Mouse (Mus musculus) monocyte, adult 2 months (primary cell): ENCODE measurements around the gene Nono.
A peak's percentile ranks its signal among the peaks of the same experiment; 100 is the strongest.

ENCODE experiments used
- DNase-seq, 2 experiments: peaks; one replicate each; pipeline ENCODE4 v3.0.0; 2022; ENCODE audit warnings: low spot score in 2 of 2, low read depth in 1 of 2

Gene Nono

GRCm38 (mm10) chrX:101429142-101429949 is at the start of gene Nono:
TSS of gene Nono (plus strand) at chrX:101429318.
- DNase-seq = peak; percentile 35 to 59

GRCm38 (mm10) chrX:101379744-101380143 is 49.4 kb upstream of the Nono start:
- no peak for DNase-seq

GRCm38 (mm10) chrX:101383455-101383854 is 45.7 kb upstream of the Nono start:
- DNase-seq = no peak

- no peak for DNase-seq
Observed at GRCm38 (mm10) chrX:101384439-101385137, 44.5 kb upstream of the Nono start.

GRCm38 (mm10) chrX:101386222-101386621 is 42.9 kb upstream of the Nono start:
- no peak for DNase-seq

- DNase-seq = no peak
Observed at GRCm38 (mm10) chrX:101388866-101389537, 40.1 kb upstream of the Nono start.

DNA sequence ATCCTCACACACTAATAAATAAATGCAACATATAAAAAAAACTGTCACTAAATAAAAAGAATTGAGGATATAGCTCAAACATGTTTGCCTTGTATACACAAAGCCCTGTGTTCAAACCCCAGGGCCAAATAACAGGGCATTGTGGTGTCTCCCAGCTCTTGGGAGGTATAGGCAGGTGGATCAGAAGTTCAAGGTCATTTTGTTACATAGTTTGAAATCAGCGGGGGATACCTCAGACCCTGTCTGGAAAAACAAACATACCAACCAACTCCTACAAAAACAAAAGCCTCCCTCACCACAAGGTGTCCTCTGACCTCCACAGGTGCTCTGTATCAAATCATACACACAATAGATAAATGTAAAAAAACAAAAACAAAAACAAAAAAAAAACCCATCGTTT is 34.8 kb upstream of the Nono start:
- no peak for DNase-seq

- no peak for DNase-seq
Observed at GRCm38 (mm10) chrX:101396459-101396858, 32.7 kb upstream of the Nono start.

DNA sequence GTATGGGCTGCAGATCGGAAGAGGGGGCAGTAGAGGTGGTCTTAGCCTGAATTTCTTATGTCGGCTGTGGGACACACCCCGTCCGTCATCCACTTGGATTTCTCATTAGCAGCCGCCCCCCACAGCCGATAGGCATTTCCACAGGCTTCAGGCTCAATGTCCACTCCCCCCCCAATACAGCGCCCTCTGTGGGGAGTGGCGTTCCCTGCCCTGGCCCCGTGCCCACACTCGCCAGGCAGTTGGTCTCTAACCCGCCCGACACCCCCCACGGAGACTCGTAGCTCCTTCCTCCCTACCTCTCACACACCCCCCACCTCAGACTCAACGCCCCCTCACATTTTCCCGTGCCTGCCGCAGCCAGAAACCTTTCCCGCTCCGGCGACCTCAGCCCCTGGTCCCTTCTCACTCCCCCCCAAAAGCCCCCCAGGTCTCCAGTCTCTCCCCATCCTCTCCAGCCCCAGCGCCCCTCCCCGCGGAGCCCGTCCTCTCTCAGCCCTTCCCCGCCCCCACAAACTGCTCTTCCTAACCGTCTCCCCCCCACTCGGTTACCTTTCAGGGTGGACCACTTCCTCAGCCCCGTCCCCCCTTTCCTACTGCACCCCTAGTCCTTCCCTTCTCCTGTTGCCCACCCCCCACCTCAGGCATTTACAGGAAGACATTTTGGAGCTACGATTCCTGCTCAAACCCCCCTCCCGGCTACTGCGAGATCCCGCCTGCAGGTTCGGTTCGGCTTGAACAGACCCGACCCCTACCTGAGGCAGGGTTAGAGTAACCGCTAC is 10.0 kb upstream of the Nono start:
- DNase-seq = no peak

GRCm38 (mm10) chrX:101419725-101420699 is 9.1 kb upstream of the Nono start:
- DNase-seq = peak; percentile 33 to 48

DNA sequence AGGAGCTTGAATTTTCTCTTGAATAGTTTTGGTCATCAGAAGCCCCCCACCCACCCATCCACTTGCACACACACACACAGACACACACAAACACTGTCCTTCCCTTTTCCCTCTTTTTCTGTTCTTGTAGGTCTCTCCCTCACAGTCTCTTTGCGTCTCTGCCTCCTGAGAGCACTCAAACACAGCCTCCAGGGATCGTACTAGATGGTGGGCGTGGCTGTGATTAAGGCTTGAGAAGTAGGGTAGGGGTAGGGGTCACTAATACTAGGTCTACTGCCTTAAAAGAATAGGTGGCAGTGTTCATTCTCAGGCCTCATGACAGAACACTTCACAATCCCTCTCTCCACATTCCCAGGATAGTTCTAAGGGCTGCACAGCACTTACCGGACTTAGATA is 8.4 kb upstream of the Nono start, which contains the start of gene Zmym3:
TSS of gene Zmym3 (minus strand) at position 150 of the 396 bp plus-strand sequence.
- DNase-seq = no peak

DNA sequence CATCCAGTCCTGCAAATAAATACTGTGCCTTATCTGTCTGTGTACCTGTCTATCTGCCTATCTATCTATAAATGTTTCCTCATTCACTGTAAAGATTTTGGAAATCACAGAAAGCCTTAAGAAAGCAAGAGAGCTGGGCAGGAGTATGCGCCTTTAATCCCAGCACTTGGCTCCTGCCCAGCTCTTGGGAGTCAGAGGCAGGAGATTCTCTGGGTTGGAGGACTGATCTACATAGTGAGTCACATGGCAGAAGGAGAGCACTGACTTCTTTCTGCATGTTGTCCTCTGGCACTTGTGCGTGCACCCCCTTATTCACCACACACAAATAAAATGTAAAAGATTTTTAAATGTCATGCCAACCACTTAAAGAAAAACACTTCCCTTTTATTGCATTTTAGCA is 5.7 kb upstream of the Nono start:
- no peak for DNase-seq

- DNase-seq = no peak
Observed at GRCm38 (mm10) chrX:101427774-101428173, 1.3 kb upstream of the Nono start.

DNA sequence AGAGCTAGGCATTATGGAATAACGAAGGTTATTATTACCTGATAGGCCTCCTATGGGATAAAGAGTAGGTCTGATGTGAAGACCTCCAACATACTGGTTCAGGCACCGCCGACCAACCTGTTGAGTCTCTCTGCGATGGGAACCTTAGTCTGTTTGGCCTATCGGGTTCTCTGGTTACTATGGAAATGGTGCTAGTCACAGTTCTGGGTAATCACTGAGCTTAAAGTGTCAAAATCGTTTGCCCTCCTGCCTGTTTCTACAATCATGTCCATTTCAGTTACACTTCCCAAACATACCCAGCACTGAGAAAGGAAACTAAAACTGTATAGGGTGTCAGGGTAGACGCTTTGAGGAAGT is 355 bp upstream of the Nono start:
- DNase-seq = no peak

- no peak for DNase-seq
Observed at GRCm38 (mm10) chrX:101429976-101430375, 858 bp downstream of the Nono start.

- no peak for DNase-seq
Observed at GRCm38 (mm10) chrX:101448886-101449475, 19.9 kb downstream of the Nono start, which contains the start of gene Itgb1bp2. TSS of gene Itgb1bp2 (plus strand) at chrX:101449088.

DNA sequence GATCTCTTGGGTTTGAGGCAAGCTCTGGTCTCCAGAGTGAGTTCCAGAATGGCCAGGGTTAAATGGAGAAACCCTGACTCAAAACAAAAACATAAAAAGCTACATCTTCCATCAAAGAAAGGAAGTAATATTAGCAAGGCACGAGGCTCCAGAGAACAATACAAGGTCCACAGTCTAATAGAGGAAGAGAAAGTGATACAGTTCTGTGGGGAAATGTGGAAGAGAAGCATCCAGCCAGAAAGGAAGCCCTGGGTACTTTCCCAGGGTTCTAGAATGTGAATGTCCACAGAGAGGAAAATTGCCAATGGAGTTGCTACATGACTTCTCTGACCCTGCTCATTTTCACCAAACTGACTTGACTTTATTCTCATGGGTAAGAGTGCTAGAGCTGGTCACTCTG is 22.0 kb downstream of the Nono start:
- no peak for DNase-seq

DNA sequence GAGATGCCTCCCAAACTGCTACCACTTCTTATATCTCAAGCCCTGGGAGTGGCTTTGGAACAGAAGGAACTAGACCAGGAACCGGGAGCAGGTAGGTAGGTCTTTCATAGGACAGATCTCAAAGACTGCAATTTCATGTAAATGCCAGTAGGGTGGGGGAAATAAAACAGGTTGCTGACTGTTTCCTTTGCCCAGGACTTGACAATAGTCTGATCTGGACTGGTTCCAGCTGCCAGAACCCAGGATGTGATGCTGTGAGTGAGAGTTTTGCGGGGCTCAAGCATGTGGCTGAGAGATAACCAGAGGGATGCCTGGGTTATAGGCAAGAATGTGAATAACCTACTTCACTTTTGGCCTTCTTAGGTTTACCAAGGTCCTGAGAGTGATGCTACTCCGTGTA is 22.5 kb downstream of the Nono start:
- DNase-seq = no peak

- DNase-seq = no peak
Observed at GRCm38 (mm10) chrX:101472202-101472601, 43.1 kb downstream of the Nono start.
